Mouse (Mus musculus) midbrain, postnatal 0 days (tissue): ENCODE measurements around the gene Tinf2. TPM values are rescaled to one million over a fixed set of nuclear protein-coding genes. Genes with fewer than 3 reads are reported as not detected.

Experiments
- ATAC-seq: fragments of 200-750 bp; cut with Nextera tagmentation; 2 replicates; pipeline ENCODE4 v1.8.0; 2017; ENCODE audit warnings: moderate number of reproducible peaks, mild to moderate bottlenecking, moderate TSS enrichment, moderate library complexity; ENCODE audit not compliant: low FRiP score
- DNase-seq: peaks from one replicate; pipeline ENCODE4 v3.0.0-alpha.2; 2015; ENCODE audit warnings: low spot score
- H3K27ac ChIP-seq: fragments of 300-500 bp; sonication (generic); 2 replicates; pipeline ENCODE4 v1.5.1; 2014; ENCODE audit warnings: low read depth, mild to moderate bottlenecking, low read length, mixed read lengths
- H3K27me3 ChIP-seq: fragments of 300-500 bp; sonication (generic); 2 replicates; pipeline ENCODE4 v1.6.1; 2014; ENCODE audit warnings: low read length, control low read depth, mixed read lengths; ENCODE audit not compliant: insufficient read depth
- H3K36me3 ChIP-seq: fragments of 300-500 bp; sonication (generic); 2 replicates; pipeline ENCODE4 v1.6.1; 2014; ENCODE audit warnings: low read length, control low read depth, mixed read lengths; ENCODE audit not compliant: insufficient read depth
- H3K4me1 ChIP-seq: fragments of 300-500 bp; sonication (generic); 2 replicates; pipeline ENCODE4 v1.6.1; 2014; ENCODE audit warnings: mild to moderate bottlenecking, control low read depth, antibody characterized with exemption, low read length, mixed read lengths; ENCODE audit not compliant: insufficient read depth
- H3K4me2 ChIP-seq: fragments of 300-500 bp; sonication (generic); 2 replicates; pipeline ENCODE4 v1.6.1; 2014; ENCODE audit warnings: low read depth, mild to moderate bottlenecking, low read length, mixed read lengths; ENCODE audit not compliant: poor library complexity, severe bottlenecking
- H3K4me3 ChIP-seq: fragments of 300-500 bp; sonication (generic); 2 replicates; pipeline ENCODE4 v1.5.1; 2014; ENCODE audit warnings: low read depth, mild to moderate bottlenecking, low read length, moderate library complexity
- H3K9ac ChIP-seq: fragments of 300-500 bp; sonication (generic); replicated peaks from 2 replicates; pipeline ENCODE4 v1.6.1; 2014; ENCODE audit warnings: mild to moderate bottlenecking, low read length, moderate library complexity, mixed read lengths; ENCODE audit not compliant: poor library complexity, severe bottlenecking
- H3K9me3 ChIP-seq: fragments of 300-500 bp; sonication (generic); 2 replicates; pipeline ENCODE4 v1.6.1; 2016; ENCODE audit warnings: low read length, control low read depth
- CTCF ChIP-seq: IDR thresholded peaks from 2 replicates; pipeline ENCODE4 v1.5.1; 2016; ENCODE audit warnings: antibody characterized with exemption, mild to moderate bottlenecking
- WGBS: fragments of 180-500 bp; shearing (Covaris S2); extraction: QIAGEN DNeasy Blood & Tissue Kit; methylation state at CpG from one replicate; pipeline ENCODE4 v1.1.7; 2014; 5-methylcytosine and 5-hydroxymethylcytosine counted together
- polyA plus RNA-seq: library from polyadenylated mRNA; unstranded; fragments of >200 nt; fragmentation: Nextera tagmentation; extraction: Ambion mirVana; gene quantifications from 2 replicates; pipeline ENCODE4 v1.2.1, GENCODE M21; 2015
- total RNA-seq: library from RNA; depleted of rRNA; stranded (reverse); fragments of >200 nt; gene quantifications from 2 replicates; pipeline ENCODE4 v1.2.3, GENCODE M21; 2014

Gene Tinf2
- total and polyA plus RNA-seq, 2 experiments from 2014 or later = 15.7 to 19.9 TPM

- no peaks in the 10 kb centered on the region for H3K27me3 ChIP-seq
- no peak overlapping the region for H3K4me2 ChIP-seq
- no peak for ATAC-seq
- H3K9me3 ChIP-seq = no peaks in the 10 kb centered on the region
- H3K4me1 ChIP-seq = 0 out of 2 replicates have a peak, but pooled peaks cover 6% of the 10 kb centered on the region
- no peak for DNase-seq
- H3K27ac ChIP-seq = no peak overlapping the region
- WGBS = 97% methylated on average over 14 of the region's 14 CpGs
- no peak for TF ChIP-seq CTCF
- peaks cover 30% of the 10 kb centered on the region for H3K36me3 ChIP-seq
- no peak overlapping the region for H3K9ac ChIP-seq
- no peak overlapping the region for H3K4me3 ChIP-seq
Observed at GRCm38 (mm10) chr14:55640816-55641215, 40.8 kb downstream of the Tinf2 start.

GRCm38 (mm10) chr14:55637795-55638194 is 43.8 kb downstream of the Tinf2 start, which contains the start of gene Gm49378:
TSS of gene Gm49378 (minus strand) at chr14:55637895.
- Histone ChIP-seq H3K36me3 (peaks cover 42% of the 10 kb centered on the region), H3K4me2 (no peak within 1 kb of the TSS), H3K4me3 (no peak within 1 kb of the TSS), H3K27ac (no peak within 1 kb of the TSS), H3K9ac (no peak within 1 kb of the TSS), H3K9me3 (no peaks in the 10 kb centered on the region), H3K27me3 (no peaks in the 10 kb centered on the region), H3K4me1 (peaks cover 6% of the 10 kb centered on the region; the same call in 1 of the 2 replicates)
- no peak for DNase-seq
- 95% methylated on average over 9 of the region's 9 CpGs for WGBS
- no peak for ATAC-seq
- no peak for TF ChIP-seq CTCF

DNA sequence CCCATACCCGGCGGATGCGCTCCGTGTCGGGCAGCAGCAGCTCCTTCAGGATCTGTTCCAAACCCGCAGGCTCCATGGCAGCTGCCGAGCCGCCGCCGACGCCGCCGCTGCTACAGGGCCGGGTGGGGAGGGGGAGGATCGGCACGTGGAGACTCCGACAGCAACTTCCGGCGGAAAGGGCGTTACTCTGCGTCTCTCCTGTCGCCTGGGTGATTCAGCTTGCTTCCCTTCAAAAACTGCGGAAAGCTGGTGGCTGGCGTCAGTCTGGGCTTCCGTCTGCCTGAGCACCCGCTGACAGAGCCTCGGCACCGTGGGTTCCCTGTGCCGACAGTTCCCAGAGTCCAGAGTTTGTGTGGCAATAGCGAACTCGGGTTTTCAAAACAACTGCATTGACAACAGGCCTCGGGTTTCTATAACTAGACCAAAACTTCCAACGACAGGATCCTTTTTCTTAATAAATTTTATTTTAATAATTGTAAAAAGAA is 46.1 kb downstream of the Tinf2 start, which contains the start of gene Ipo4:
Ipo4 (minus strand) TSS at position 435 of the 485 bp plus-strand sequence.
- TF ChIP-seq CTCF = no peak
- H3K4me2 ChIP-seq = peak within 1 kb of the TSS; percentile 91
- H3K36me3 ChIP-seq = peaks cover 56% of the 10 kb centered on the region
- 2% methylated on average over 33 of the region's 33 CpGs for WGBS
- peak; percentile 95 for DNase-seq
- peaks cover 6% of the 10 kb centered on the region; the same call in 1 of the 2 replicates for H3K4me1 ChIP-seq
- no peaks in the 10 kb centered on the region for H3K27me3 ChIP-seq
- H3K9me3 ChIP-seq = no peaks in the 10 kb centered on the region
- H3K27ac ChIP-seq = peak within 1 kb of the TSS; percentile 63
- H3K9ac ChIP-seq = peak within 1 kb of the TSS; percentile 80
- ATAC-seq = peak; percentile 88
- peak within 1 kb of the TSS; percentile 71 for H3K4me3 ChIP-seq

- Histone ChIP-seq H3K4me2 (peak overlapping the region; percentile 91), H3K27ac (peak overlapping the region; percentile 63), H3K9me3 (no peaks in the 10 kb centered on the region), H3K27me3 (no peaks in the 10 kb centered on the region), H3K9ac (peak overlapping the region; percentile 80), H3K4me1 (peaks cover 6% of the 10 kb centered on the region; the same call in 1 of the 2 replicates), H3K36me3 (peaks cover 56% of the 10 kb centered on the region), H3K4me3 (peak overlapping the region; percentile 71)
- no peak for TF ChIP-seq CTCF
- WGBS = 2% methylated on average over 22 of the region's 23 CpGs
- ATAC-seq = peak; percentile 60
- peak; percentile 37 for DNase-seq
Observed at GRCm38 (mm10) chr14:55634874-55635522, 46.6 kb downstream of the Tinf2 start.

DNA sequence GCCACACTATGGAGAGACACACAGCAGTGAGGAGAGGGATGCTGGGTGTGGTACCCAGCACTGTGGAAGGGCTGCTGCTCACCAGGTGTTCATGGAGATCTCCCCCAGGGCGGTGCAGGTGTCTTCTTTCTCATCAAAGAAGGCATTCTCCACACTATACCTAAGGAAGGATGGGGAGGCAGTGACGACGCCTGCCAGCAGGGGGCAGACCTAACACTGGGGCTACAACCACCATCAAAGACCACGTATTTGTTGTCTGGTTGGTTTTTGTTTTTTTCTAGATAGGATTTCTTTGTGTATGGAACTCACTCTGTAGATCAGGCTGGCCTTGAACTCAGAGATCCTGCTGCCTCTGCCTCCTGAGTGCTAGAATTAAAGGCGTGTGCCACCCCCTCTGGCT is 52.3 kb downstream of the Tinf2 start:
- H3K9me3 ChIP-seq = no peaks in the 10 kb centered on the region
- DNase-seq (no peak), ATAC-seq (no peak)
- WGBS = 55% methylated on average over 5 of the region's 5 CpGs
- H3K36me3 ChIP-seq = peaks cover 89% of the 10 kb centered on the region
- H3K27me3 ChIP-seq = no peaks in the 10 kb centered on the region
- H3K4me2 ChIP-seq = no peak overlapping the region
- H3K4me1 ChIP-seq = no peaks in the 10 kb centered on the region; the same call in 1 of the 2 replicates
- no peak overlapping the region for H3K27ac ChIP-seq
- H3K4me3 ChIP-seq = no peak overlapping the region
- peak; percentile 67 for TF ChIP-seq CTCF
- H3K9ac ChIP-seq = no peak overlapping the region
